Mouse (Mus musculus): Measurements from ENCODE around the gene Haus7.

- no peak for TF ChIP-seq CTCF (IDR thresholded peaks at IDR 0.05; ENCODE audit: extremely low read depth, insufficient read depth, insufficient read length, insufficient replicate concordance)
- TF ChIP-seq POLR2A (IDR thresholded peaks at IDR 0.05; ENCODE audit: low read depth, low read length) = no peak
Observed at GRCm38 (mm10) chrX:73460792-73461191, 1.9 kb upstream of the Haus7 start.
